Mouse (Mus musculus) spleen, postnatal 4 days (tissue): ENCODE data around the gene Diaph3.
A peak's percentile ranks its signal among the peaks of the same experiment; 100 is the strongest.
"Not testable (repeated sequence)": the region's sequence is repeated elsewhere in the genome, so short reads cannot be mapped to it uniquely, and the experiment has no call there.

ENCODE experiments used
- DNase-seq, 2 experiments: peaks; one replicate each; pipeline ENCODE4 v3.0.0; 2022; ENCODE audit warnings: low spot score in 2 of 2

The Diaph3 gene

DNA sequence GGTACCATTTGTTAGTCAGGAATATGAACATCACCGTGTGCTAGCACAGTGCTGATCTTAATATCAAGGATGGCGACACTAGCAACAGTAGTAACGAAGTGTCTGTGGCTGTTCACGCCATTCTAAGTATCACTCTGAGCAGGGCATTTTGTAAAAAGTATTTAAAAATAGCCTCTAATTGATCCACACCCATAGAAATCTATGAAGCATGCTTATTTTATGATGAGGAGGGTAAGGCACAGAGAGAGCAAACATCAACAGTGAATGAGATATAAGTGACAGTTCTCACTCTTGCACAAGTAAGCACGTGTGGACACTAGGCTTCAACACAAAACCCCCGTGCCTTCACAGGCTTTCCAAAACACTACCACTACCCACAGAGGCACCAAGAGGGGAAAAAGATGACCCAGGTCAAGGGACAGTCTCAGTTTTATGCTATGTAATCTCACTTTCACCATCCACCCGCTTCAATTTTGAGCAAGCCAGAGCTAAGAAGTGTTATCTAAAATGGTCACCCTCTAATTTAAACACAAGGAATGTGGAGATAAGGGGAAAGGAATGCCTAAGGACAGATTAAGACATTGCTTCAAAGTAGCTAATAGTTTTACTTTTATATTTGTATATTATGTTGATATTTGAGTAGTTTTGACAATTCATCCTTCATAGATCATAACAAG is 399.0 kb downstream of the Diaph3 start:
- peak in 1 of 2 experiments; percentile 17 for DNase-seq

DNA sequence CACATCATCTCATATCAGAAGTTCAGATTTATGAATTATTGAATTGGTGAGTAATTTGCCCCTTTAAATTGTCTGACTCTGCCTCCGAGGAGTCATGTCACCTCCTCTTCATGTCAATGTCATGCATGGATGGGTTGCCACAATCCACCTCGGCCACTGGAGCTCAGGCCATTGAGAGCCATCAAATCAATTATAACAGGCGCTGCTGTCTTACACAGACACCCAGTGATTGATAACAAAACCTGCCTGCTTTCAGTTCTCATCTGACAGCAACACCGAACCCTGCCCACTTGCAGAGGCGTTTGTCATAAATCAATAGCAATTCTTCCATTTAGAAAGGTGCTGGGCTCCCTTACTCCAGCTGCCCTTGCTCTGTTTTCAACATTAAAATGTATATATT is 402.1 kb downstream of the Diaph3 start:
- DNase-seq: no peak

DNA sequence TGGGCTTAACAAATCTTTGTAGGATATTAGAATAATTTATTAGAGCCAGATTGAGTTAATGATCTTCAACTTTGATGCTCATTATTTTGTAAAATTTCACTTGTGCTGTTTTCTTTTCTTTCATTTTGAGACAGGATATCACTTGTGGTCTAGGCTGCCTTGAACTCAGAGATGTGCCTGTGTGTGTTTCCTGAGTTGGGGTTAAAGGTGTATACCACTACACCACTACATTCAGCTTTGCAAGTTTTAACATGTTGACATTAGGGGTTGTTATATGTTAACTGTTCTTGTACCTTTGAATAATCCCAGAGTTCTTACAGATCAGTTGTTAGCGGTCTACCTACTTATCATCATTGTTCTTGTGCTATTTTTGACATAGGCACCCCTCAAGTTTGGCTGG is 404.4 kb downstream of the Diaph3 start:
- DNase-seq: no peak

DNA sequence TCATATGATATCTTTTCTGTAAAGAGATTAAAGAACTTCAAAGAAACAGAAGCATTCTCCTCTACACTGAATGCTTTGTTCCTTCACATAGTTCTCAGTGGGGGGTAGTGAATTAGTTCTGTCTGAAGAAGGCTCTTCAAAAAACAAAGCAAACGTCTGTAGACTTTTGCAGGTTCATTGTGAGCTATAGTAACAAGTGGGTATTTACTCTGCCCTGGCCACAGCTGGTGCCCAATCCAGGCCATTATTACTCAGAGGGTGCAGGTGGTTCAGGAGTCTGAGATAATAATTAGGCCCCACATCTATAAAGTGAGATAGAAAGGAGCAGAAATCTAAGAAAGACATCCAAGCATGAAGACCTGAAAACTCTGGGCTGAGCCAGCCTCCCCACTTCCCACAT is 409.7 kb downstream of the Diaph3 start:
- DNase-seq: no peak

DNA sequence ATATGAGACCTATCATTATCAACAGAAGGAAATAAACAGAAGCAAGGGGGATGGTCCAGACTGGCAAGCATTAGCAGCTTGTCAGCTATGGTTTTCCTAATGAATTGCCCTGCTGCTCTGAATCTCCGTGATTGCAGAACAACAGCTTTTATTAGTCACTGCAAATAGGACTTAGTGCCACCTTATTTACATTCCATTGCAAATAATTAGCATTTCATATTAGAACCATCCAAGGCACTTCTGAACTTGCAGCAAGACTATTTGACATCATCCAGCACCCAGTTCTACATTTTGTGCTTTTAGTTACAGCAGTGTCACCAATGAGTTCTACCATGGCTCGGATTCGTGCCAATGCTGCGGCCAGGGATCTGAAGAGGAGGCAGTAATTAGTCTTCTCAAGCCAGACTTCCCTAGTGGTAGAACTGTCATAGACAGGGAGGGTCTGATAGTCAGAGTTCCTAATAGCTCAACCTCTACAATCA is 411.4 kb downstream of the Diaph3 start:
- no peak for DNase-seq

GRCm38 (mm10) chr14:86727538-86728045 is 413.4 kb downstream of the Diaph3 start:
- DNase-seq: no peak

DNA sequence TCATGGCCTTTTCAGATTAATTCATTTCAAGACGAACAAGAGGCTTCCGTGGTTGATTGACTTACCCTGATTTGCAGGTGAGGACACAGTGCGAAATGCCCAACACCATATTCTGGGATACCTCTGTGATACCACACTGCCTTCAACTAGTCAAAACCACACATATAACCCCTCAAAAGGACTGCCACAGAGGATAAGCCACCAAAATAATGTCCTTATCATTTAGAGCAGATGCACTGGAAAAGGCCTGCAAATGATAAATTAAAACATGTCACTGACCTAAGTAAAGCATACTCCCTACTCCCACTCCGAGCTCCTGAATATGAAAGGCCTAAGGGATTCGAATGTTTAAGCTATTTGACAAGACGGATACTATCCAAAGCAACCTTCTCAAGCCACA is 419.3 kb downstream of the Diaph3 start:
- no peak for DNase-seq

DNA sequence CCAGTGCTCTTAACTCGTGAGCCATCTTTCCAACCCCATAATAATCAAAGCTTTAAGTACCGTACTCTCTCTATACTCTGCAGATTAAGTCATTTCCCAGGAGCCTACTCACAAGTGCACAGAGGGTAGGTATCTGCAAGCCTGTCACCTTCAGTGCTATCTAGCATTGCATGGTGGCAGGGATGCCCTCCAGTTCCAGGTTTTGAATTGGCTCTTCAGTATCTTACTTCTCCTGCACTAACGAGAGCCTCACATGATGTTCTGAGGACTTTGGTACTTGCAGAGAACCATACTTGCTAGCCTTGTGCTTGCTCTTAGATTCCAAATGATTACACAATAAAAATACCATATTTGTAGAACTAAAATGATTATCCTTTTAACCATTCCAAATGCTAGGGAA is 420.0 kb downstream of the Diaph3 start:
- DNase-seq: no peak

DNA sequence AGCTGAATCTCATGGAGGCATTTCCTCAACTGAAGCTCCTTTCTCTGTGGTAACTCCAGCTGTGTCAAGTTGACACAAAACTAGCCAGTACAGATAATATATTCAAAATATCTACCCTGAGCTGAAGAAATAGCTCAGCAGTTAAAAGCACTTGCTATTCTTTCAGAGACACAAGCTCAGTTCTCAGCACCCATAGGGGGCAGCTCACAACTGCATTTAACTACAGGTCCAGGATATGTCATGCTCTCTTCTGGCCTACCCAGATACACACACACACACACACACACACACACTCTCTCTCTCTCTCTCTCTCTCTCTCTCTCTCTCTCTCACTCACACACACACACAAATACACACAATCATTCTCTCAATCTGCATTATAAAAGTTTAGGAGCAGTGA is 420.6 kb downstream of the Diaph3 start:
- not testable (repeated sequence) for DNase-seq

DNA sequence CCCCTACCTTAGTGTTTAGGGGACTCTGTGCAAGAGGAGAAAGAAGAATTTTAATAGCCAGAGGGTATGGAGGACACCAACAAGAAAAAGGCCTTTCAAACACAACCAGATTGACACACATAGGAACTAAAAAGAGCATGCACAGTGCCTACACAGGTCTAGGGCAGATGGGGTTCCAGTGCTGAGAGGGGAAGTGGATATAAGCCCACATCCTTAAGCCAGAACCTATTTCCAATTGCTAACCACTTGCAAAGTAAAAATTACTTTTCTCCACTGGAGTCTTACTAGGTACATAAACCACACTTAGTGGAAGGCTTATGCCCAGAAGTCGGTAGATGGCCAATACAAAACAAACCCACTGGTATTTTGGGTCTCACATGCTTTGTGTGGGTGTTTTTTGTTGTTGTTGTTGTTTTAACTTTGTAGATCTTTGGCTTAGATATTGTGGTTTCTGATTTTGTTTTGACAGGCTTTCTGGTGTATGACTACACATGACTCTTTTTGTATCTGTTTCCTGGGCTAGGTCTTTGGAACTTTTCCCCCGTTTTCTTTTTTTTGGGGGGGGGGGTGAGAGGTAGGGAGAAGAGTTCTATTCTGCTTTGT is 426.8 kb downstream of the Diaph3 start:
- no peak for DNase-seq

- no peak for DNase-seq
These were observed 437.0 kb downstream of the Diaph3 start for GRCm38 (mm10) chr14:86704080-86704479.

GRCm38 (mm10) chr14:86701145-86701544 is 439.9 kb downstream of the Diaph3 start:
- no peak for DNase-seq

GRCm38 (mm10) chr14:86697887-86698286 is 443.1 kb downstream of the Diaph3 start:
- DNase-seq: no peak

- no peak for DNase-seq
These were observed 448.3 kb downstream of the Diaph3 start for GRCm38 (mm10) chr14:86692714-86693113.

DNA sequence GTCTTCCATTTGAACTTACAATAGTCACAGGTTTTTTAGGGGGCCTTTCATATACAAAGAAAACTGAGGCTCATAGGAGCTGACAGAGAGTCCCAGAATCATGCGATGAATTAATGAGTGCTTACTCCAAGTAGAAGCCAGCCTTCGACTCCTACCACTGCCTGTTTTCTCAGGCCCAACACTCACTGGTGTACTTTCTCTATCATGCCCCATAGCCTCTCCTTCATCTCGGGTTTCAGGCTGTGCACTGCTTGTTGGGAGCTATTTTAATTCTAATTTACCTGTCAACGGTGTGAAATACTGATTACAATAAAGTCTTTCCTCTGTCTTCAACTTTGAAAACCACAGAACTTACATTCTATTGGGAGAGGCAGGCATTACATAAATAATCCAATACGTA is 449.7 kb downstream of the Diaph3 start:
- DNase-seq: no peak

GRCm38 (mm10) chr14:86684585-86685503 is 456.2 kb downstream of the Diaph3 start:
- DNase-seq: no peak

DNA sequence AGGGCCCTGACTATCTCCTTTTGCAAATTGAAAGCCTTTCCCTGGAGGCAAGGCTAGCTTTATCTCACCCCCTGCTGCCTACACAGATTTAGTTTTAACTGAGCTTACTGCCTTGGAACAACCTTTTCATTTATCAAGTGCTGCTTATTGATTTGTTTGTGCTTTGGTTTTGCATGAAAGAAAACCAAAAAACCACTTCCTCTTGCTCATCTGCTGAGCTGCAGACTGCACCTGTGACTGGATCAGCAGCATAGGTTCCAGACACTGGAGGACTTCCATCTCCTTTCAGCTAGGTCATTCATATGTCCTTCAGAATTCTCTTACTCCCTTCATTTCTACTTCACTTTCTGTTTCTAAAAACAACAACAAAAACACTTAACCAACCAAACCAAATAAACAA is 459.1 kb downstream of the Diaph3 start:
- no peak for DNase-seq

- DNase-seq: no peak
These were observed 462.0 kb downstream of the Diaph3 start for GRCm38 (mm10) chr14:86678992-86679391.

DNA sequence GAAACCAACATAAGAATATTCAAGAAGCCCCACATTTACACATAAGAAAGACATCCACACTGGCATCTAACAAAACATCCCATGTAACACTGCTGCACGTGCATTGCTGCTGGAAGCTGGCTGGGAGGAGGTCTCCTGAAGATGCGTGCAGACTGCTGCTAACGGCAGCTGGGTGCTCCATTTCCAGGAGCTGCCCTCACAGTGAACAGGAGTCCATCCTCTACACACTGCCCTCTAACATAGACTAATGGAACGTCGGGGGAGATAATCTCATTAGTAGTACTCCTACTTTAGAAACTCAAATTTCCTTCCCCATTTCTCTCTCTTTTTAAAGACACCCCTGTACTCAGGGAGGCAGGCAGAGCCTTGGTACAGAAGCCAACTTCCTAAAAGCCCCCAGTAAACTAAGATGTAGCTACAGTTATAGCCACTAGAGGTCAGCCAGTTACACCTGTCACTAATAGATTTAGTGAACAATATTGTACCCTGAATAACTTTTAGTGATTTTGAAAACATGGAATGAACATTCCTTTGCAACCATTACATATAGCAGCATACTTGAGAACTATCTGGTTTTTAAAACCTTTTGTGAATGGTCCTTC is 462.8 kb downstream of the Diaph3 start:
- no peak for DNase-seq

DNA sequence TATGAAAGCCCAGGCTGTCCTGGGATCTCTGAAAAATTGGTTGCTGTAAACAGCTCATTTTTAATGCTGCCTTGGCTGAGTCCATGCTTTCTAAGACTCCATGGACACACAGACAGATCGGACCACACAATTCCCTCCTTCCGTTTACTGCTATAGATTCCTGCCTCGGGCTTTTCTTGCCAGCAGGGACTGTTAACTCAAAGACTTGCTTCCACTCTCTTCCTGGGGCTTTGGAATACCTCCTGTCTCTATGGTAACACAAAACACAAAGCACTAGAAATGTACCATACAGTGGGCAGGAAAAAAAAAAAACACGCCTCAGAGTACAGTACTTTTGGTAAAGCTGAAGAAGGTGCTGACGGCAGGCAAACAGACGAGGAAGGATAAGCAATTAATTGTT is 464.0 kb downstream of the Diaph3 start:
- DNase-seq: no peak

- no peak for DNase-seq
These were observed 465.7 kb downstream of the Diaph3 start for GRCm38 (mm10) chr14:86675314-86675713.

- no peak for DNase-seq
These were observed 478.2 kb downstream of the Diaph3 start for GRCm38 (mm10) chr14:86662846-86663245.
